Mouse (Mus musculus) bone marrow, adult 2 months (tissue): ENCODE results near the gene Lrrtm3.

Experiments
- CTCF ChIP-seq: fragments of 200-500 bp; IDR thresholded peaks from 2 replicates; pipeline ENCODE4 v1.5.1; 2011; ENCODE audit warnings: low read length, control low read depth; ENCODE audit not compliant: control insufficient read depth, insufficient read depth
- POLR2A ChIP-seq: fragments of 200-500 bp; IDR thresholded peaks from 2 replicates; pipeline ENCODE4 v1.6.1; 2011; ENCODE audit warnings: low read depth, mild to moderate bottlenecking, control low read depth, low read length, borderline replicate concordance; ENCODE audit not compliant: control insufficient read depth

GRCm38 (mm10) chr10:64030901-64031300, 59.2 kb downstream of the Lrrtm3 start:
- TF ChIP-seq POLR2A (no peak), CTCF (no peak)
